Mouse (Mus musculus) inflammation-experienced regulatory T-cells, adult 6 months (primary cell): ENCODE measurements around the gene Coch. TPM values are rescaled to one million over a fixed set of nuclear protein-coding genes. Genes with fewer than 3 reads are reported as not detected.
"Not testable (repeated sequence)": the region's sequence is repeated elsewhere in the genome, so short reads cannot be mapped to it uniquely, and the experiment has no call there.

ENCODE experiments used
- ATAC-seq: one replicate; pipeline ENCODE4 v1.8.0; 2017
- polyA plus RNA-seq, 3 experiments: library from polyadenylated mRNA; unstranded; fragments of 100-300 nt; shearing (Covaris generic); gene quantifications; one replicate each; pipeline ENCODE4 v1.2.1; 2017

Gene Coch
- polyA plus RNA-seq, 3 experiments from 2014 or later: 0.91 to 4.0 (median 1.1) TPM

DNA sequence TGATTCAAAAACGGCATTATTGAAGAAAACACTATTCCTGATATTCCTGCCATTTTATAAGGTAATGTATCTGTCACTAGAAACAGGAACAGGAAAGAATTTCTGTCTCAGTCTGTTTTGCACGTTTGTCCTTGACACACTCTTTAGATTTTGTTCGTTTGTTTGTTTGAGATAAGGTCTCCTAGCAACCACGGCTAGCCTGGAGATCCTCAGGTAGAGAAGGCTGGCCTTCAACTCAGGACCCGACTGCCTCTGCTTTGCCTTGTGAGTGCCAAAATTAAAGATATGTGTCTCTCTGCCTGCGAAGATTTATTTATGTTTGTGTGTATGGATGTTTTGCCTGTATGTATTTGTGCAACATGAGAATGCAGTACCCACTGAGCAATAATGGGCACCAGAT is 48.7 kb downstream of the Coch start:
- ATAC-seq: no peak

DNA sequence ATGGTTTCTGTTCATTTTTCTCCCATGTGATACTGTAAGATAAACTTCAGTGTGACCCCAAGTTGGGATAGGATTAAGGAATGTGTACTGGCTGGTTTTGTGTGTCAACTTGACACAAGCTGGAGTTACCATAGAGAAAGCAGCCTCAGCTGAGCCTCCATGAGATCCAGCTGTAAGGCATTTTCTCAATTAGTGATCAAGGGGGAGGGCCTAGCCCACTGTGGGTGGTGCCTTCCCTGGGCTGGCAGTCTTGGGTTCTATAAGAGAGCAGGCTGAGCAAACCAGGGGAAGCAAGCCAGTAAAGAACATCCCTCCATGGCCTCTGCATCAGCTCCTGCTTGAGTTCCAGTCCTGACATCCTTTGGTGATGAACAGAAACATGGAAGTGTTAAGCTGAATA is 56.3 kb downstream of the Coch start:
- not testable (repeated sequence) for ATAC-seq

Other genes starting within 250 kb of the Coch start
- gene G2e3, start 245.3 kb upstream of the Coch start, polyA plus RNA-seq: 10 to 100 TPM; 11.4 to 26.3 (median 15.4) TPM
- 10 to 100 TPM; 81.1 to 97.2 (median 81.2) TPM for gene Scfd1, start 215.8 kb upstream of the Coch start, polyA plus RNA-seq
- gene Ap4s1, start 97.7 kb downstream of the Coch start, polyA plus RNA-seq: 10 to 100 TPM; 14.2 to 16.3 (median 16.2) TPM
- gene Strn3, start 98.6 kb downstream of the Coch start, polyA plus RNA-seq: 10 to 100 TPM; 16.4 to 28.4 (median 27.7) TPM
- 10 to 100 TPM; 58.9 to 78.1 (median 63.5) TPM for gene Hectd1, start 236.2 kb downstream of the Coch start, polyA plus RNA-seq